Mouse (Mus musculus) brain, embryonic 14.5 days (tissue): ENCODE measurements around the gene Ntrk3.

ENCODE experiments used
- CTCF ChIP-seq: fragments of 200-500 bp; IDR thresholded peaks from 2 replicates; pipeline ENCODE4 v1.5.1; 2012; ENCODE audit warnings: inconsistent platforms, mild to moderate bottlenecking, moderate library complexity, borderline replicate concordance; ENCODE audit not compliant: insufficient read depth, insufficient read length; ENCODE audit errors: extremely low read depth
- POLR2A ChIP-seq: fragments of 200-500 bp; IDR thresholded peaks from 2 replicates; pipeline ENCODE4 v1.6.1; 2012; ENCODE audit warnings: mild to moderate bottlenecking, inconsistent platforms, borderline replicate concordance; ENCODE audit not compliant: poor library complexity, insufficient read depth, insufficient read length, severe bottlenecking; ENCODE audit errors: extremely low read depth

DNA sequence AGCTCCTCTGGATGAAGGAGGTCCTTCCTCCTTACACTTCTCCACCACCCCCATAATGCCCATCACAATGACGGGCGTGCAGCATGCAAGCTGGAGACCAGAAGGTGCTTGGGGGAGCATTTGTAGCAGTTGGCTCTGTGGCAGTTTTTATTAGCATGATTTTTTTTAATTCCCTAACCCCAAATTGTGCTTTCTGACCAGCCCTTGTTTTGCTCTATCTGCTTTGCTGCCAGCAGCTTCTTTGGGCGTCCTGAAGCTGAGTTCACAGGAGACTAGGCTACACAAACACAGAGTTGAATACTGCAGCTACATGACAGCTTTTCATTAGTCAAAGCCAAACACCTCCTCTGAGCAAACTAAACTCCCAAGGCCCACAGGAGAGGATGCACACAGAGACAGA is 296.9 kb downstream of the Ntrk3 start:
- TF ChIP-seq CTCF (no peak), POLR2A (no peak)
